Mouse (Mus musculus): Measurements from ENCODE around the gene Gm49661.

Gm49661 gene

GRCm38 (mm10) chr8:84984294-84985048 is 15.2 kb upstream of the Gm49661 start:
- DNase-seq (ENCODE audit: low spot score), result no peak

DNA sequence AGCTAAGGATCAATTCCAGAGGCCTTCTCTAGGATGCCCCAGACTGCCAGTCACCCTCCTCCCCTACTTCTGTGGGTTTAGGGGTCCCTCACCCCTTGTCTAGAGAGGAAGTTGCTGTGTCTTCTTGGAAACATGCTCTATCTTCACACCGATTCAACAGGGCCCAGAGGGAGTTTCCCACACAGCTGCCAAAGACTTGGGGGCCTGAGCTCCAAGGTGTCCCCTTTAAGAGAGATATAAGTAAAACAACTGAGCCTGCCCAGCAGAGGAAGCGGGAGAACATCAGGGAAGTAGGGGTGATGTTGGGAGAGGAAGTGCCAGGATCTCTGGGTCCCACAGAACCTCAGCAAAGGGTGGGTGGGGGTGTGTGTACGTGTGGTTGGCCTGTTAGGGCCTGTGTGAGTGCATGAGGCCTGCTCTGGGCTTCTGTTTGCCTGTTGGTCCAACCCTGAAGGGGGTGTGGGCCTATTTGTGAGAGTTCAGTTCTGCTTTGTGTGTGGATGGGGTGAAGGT is 13.3 kb upstream of the Gm49661 start:
- DNase-seq (ENCODE audit: low spot score), result no peak

- DNase-seq (ENCODE audit: low spot score), result no peak
Measured at GRCm38 (mm10) chr8:84981644-84982498, 12.6 kb upstream of the Gm49661 start.

DNA sequence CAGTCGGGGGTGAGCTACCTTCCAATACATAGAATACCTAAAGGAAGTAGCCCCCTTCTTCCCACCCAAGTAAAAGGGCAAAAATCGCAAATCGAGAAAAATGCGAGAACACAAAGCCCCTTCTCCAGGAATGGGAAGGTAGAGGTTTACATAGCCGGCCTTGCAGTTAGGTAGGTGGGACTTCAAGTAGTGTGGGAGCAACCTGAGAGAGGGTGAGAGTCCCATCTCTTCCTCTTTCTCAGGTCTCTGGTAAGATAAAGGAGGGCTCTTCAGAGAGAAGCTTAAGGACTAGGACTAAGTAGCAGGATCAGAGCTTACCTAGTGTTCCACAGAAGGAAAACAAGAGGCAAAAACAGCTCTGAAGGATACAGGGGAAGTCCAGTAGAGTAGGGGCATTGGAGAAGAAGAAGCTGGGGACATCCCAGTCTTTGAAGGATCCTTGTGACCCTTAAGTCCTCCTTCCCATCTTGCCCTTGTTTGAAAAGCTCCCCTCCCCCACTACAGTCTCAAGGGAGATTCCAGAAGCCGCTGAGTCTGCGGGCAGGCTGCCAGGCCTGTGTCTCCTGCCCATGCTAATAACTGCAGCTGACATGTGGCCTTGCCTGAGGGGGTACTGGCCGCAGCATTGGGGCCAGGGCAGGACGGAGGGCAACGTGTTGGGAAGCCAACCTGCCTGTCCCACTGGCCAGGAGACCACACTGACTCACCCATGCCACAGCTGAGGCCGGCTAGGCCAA is 11.6 kb upstream of the Gm49661 start:
- DNase-seq (ENCODE audit: low spot score), result no peak

- peak; percentile 83 for DNase-seq (ENCODE audit: low spot score)
Measured at GRCm38 (mm10) chr8:84979599-84980421, 10.6 kb upstream of the Gm49661 start.

DNA sequence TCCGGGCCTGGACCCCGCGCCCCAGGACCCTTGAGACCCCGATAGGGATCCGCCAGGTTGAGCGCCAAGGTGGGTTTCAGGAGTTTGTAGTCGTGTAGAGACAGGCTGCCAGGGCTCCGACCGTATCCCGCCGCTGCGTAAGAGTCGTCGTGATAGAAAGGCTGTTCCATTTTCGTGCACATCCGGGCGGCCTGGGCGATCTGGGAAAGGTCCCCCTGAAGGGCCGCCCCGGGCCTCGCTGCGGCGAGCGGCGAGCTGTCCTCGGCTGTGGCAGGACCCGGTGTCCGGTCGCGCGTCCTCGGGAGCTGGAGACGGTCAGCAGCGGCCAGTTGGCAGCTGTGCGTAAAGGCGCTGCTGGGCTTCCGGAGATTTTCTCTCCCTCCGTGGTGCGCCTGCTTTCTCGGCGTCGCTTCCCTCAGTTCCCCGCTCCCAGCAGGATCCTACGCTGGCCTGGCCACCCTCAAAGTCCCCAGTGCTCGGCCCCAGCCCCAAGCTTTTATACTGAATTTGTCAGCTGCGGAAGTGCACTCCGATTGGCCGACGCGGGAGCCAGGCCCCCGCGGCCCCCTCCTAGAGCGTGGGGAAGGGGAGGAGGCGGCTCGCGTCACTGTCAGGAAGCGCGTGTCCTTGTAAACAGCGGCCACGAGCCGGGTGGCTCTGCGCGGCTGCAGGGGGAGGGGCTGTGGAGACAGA is 9.2 kb upstream of the Gm49661 start, which contains the start of gene Junb:
TSS of gene Junb (minus strand) at position 471 of the 693 bp plus-strand sequence.
- DNase-seq (ENCODE audit: low spot score), result peak; percentile 85

- DNase-seq (ENCODE audit: low spot score), result peak; percentile 69
Measured at GRCm38 (mm10) chr8:84977435-84978247, 8.4 kb upstream of the Gm49661 start.

DNA sequence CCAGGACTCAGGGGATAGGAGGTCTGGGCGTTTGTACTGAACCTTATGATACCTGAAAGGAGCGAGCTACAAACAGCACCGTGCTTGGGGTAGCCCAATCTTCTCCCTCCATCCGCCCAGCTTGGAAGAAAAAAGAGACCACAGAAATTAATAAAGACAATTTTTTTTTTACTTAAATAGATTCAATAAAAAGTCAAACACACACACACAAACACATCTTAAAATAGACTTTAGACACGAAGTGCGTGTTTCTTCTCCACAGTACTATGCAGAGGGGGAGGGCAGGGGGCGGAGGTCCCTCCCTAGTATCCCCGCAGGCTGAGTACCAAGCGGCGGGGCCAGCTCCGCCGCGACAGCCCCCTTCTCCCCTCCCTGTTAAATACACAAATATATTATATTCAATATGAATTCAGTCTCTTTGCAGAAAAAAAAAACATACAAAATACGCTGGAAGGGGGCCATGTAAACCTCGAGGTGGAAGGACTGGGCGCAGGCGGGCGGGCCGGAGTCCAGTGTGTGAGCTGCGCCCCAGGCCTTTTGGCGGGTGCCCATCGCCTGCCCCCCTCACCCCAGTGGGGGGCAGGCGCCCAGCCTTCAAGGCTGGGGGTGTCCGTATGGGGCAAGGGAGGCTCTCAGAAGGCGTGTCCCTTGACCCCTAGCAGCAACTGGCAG is 7.7 kb upstream of the Gm49661 start:
- DNase-seq (ENCODE audit: low spot score), result no peak

DNA sequence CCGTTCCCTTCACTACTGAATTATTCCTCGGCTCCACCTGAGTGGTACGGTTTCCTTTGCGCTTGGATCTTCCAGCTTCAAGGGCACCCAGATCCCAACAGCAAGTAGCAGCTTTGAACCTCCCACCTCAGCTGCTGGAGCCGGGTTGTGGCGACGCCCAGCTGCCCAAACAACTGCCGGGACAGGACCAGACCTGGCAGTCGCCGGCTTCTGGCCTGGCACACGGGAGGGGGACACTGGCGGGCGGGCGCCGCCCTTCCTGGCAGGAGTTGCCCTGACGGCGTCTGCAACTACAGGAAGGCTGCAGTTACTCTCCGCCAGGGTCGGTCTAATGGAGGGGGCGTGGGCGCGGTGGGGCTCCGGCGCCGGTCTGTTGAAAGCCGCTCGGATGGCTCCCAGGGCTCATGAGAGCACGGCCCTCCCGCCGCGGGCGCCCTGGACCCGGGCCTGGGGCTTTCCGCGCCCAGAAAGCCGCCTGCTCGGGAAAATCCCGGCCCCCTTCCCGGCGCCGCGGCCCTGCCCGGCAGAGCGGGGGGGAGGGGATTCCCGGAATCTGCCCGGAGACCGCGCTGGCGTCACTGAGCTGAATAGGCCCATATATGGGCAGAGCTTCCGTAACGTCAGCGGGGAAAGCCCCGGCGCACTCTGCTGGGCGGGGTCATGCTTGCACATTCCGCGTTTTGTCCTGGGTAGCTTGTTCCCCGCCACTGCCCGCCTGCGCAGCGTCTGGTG is 7.0 kb upstream of the Gm49661 start:
- peak; percentile 89 for DNase-seq (ENCODE audit: low spot score)

GRCm38 (mm10) chr8:84975434-84975833 is 6.2 kb upstream of the Gm49661 start:
- DNase-seq (ENCODE audit: low spot score), result peak; percentile 70

DNA sequence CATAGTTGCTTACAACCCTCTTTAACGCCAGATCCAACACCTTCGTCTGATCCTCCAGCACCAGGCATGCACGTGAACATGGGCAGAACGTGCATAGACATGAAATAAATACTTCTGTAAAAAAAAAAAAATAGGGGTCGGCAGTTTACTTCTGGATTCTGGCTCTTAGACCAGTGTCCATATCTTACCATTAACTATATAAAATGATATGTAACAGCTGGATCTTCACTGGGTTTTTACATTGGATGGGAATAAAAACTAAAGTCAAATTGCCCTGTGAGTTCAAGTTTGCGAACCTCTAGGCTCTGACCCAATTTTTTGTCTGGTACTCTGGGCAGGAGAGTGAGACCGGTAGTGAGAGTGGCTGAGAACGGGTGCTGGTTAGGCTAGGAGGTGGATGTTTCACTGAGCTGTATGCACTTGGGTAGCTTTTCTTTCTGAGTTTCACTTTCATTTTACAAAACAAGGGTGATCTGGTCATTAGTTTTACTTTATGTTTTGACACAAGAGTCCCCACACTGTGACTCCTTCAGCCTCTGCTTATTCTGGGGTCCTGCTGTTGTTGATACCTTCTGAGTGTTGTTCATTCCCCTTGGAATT is 5.4 kb upstream of the Gm49661 start:
- no peak for DNase-seq (ENCODE audit: low spot score)

DNA sequence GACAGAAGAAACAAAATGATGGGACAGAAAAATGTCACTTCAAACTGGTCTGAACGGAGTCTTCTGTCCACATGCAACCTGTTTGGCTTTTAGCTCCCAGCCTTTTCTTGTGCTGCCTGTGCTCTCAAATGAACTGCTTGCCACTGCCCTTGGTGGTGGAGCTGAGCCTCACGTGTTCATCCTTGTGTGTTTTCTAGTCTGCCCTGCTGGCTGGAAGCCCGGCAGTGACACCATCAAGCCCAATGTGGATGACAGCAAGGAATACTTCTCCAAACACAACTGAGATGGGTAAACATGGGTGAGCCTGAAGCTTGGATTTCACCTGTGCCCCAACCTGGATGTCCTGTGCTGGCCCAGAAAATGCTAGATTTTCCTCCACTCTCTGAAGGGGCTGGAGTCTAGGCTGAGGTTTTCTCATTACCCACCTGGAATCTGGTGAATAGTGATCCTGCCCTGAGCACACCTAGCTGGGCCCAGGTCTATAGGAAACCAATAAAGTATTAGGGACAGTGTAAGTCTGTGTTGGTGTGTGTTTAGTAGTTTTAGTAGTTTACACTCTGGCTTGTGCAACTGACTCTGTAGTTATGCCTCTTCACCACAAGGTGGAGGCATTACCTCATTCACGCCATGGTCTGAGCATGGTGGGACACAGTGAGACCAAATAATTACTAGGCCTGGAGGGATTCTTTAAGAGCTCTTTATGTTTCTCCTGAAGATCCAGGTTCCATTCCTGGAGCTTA is 4.7 kb upstream of the Gm49661 start:
- DNase-seq (ENCODE audit: low spot score), result no peak

DNA sequence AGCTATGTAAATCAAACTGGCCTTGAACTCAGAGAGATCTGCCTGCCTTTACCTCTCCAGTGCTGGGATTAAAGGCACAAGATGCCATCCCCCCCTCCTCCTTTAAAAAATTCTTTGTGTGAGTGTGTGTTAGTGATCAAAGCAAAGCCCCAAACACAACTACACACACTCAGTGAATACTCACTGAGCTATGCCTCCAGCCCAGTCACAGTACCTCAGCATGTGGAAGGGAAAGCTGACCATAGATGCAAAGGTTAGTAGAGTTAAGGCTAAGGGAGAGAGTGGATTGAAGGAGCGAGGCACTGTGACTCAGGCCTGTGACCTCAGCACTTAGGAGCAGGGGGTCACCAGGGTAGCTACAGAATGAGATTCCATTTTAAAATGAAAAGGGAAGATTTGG is 3.8 kb upstream of the Gm49661 start:
- DNase-seq (ENCODE audit: low spot score), result no peak

DNA sequence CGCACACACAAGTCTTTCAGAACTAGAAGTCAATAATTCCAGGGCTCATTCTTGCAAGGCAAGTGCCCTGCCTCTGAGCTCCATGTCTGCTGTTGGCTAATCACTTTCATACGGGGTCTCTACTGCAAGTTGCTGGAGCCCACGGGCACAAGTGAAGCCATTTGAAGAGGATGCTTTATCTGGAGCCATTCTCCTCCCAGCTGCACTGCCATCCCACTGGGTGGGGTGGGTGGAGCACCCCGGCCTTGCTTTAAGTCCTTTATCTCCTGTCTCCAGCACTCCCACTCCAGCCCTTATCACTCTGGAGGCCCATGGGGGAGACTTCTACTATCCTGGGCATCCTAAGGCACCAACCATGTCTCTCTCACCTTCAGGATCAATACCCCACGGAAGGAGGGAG is 1.7 kb upstream of the Gm49661 start:
- DNase-seq (ENCODE audit: low spot score), result peak; percentile 72

DNA sequence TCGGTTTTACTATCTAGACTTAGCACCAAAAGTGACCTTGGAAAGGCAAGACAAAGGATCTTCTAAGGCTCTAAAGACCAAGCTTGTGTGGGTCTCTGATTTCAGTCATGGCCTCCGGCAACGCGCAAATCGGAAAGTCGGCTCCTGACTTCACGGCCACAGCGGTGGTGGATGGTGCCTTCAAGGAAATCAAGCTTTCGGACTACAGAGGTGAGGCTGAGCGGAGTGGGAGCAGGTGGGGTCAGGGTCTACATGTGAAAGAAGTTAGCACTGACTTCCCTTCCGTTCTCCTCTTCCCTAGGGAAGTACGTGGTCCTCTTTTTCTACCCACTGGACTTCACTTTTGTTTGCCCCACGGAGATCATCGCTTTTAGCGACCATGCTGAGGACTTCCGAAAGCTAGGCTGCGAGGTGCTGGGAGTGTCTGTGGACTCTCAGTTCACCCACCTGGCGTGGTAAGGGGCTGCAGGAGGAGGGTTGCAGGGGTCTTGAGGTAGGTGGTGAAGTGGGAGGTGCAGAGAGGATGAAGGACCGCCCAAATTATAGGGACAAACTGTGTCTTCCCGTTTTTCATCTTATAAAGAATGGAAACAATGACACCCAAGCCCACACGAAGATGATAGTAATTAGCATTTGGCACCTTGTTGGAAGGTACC is 1.0 kb upstream of the Gm49661 start:
- DNase-seq (ENCODE audit: low spot score), result no peak

- DNase-seq (ENCODE audit: low spot score), result no peak
Measured at GRCm38 (mm10) chr8:84968650-84969049, 583 bp downstream of the Gm49661 start.

Data from spleen, adult 12 weeks (tissue).